Comparison of ENCODE assay signal across 24 mouse cellular contexts in genomic region chr10:118406463-118407221, GRCm38 (mm10). TPM values are rescaled to one million over a fixed set of nuclear protein-coding genes. Genes with fewer than 3 reads are reported as not detected.
DNase-seq lines count a peak whose midpoint lies in the region; ATAC-seq and TF ChIP-seq lines count a peak whose summit lies in the region.
"Had no signal": no experiment of that assay in that cellular context is flagged by ENCODE, and none has a peak within 500 bp of the region (broad histone marks: within the 10 kb centered on the region; RNA-seq: fewer than 3 reads in every experiment).

No protein-coding gene starts in this region.

- H3K36me3 ChIP-seq in forebrain, postnatal 0 days (ENCODE audit: insufficient read depth), result no peaks in the 10 kb centered on the region
- no peaks in the 10 kb centered on the region for H3K36me3 ChIP-seq in heart, embryonic 12.5 days
- H3K36me3 ChIP-seq: forebrain, embryonic 12.5 days; heart, embryonic 15.5 days; hindbrain, embryonic 13.5 days; kidney, embryonic 15.5 days; midbrain, embryonic 10.5 days; neural tube, embryonic 15.5 days had no signal

- no peak overlapping the region for H3K4me2 ChIP-seq in forebrain, postnatal 0 days (ENCODE audit: low read depth)
- no peak overlapping the region for H3K4me2 ChIP-seq in heart, embryonic 12.5 days
- H3K4me2 ChIP-seq: forebrain, embryonic 12.5 days; heart, embryonic 15.5 days; hindbrain, embryonic 13.5 days; kidney, embryonic 15.5 days; liver, embryonic 11.5 days; lung, embryonic 14.5 days; neural tube, embryonic 15.5 days had no signal

- ATAC-seq in CD4-positive, CD25-positive, alpha-beta regulatory T cell, adult 4 months, result peak; percentile 94
- ATAC-seq in hematopoietic stem cell, adult 5-6 weeks (replicated peaks in 1 of 2; ENCODE audit: insufficient read depth in 1 of 2, low FRiP score in 2 of 2, low TSS enrichment in 1 of 2, low read depth in 1 of 2, poor library complexity in 2 of 2, severe bottlenecking in 2 of 2), result peak; percentile 91 to 94
- no peak for ATAC-seq in forebrain, postnatal 0 days
- no peak for ATAC-seq in heart, embryonic 12.5 days (ENCODE audit: insufficient number of reproducible peaks, low FRiP score)
- ATAC-seq: intestine, embryonic 16.5 days; Patski had no signal

- H3K9me3 ChIP-seq in forebrain, postnatal 0 days (ENCODE audit: low read length), result no peaks in the 10 kb centered on the region
- H3K9me3 ChIP-seq in heart, embryonic 12.5 days (replicated peaks), result no peaks in the 10 kb centered on the region
- H3K9me3 ChIP-seq: forebrain, embryonic 12.5 days; heart, embryonic 15.5 days; hindbrain, embryonic 13.5 days; kidney, embryonic 15.5 days; midbrain, embryonic 10.5 days; neural tube, embryonic 15.5 days had no signal

- no peaks in the 10 kb centered on the region for H3K4me1 ChIP-seq in forebrain, postnatal 0 days (ENCODE audit: insufficient read depth)
- no peaks in the 10 kb centered on the region for H3K4me1 ChIP-seq in heart, embryonic 12.5 days (replicated peaks)
- H3K4me1 ChIP-seq: forebrain, embryonic 12.5 days; heart, embryonic 15.5 days; hindbrain, embryonic 13.5 days; kidney, embryonic 15.5 days; neural tube, embryonic 15.5 days had no signal

- WGBS in forebrain, postnatal 0 days, result 82% methylated on average over 5 of the region's 5 CpGs
- WGBS in heart, embryonic 12.5 days, result 74% methylated on average over 5 of the region's 5 CpGs

- no peak overlapping the region for H3K4me3 ChIP-seq in forebrain, postnatal 0 days (ENCODE audit: low read depth, low read length)
- no peak overlapping the region for H3K4me3 ChIP-seq in heart, embryonic 12.5 days
- H3K4me3 ChIP-seq: forebrain, embryonic 12.5 days; heart, embryonic 15.5 days; hindbrain, embryonic 13.5 days; kidney, embryonic 15.5 days; midbrain, embryonic 10.5 days; neural tube, embryonic 15.5 days had no signal

- H3K27ac ChIP-seq in forebrain, postnatal 0 days (ENCODE audit: low read depth, low read length), result no peak overlapping the region
- H3K27ac ChIP-seq in heart, embryonic 12.5 days (ENCODE audit: poor library complexity, severe bottlenecking), result no peak overlapping the region
- H3K27ac ChIP-seq: forebrain, embryonic 12.5 days; heart, embryonic 15.5 days; hindbrain, embryonic 13.5 days; kidney, embryonic 15.5 days; midbrain, embryonic 10.5 days; neural tube, embryonic 15.5 days had no signal

- TF ChIP-seq CTCF in forebrain, postnatal 0 days (IDR thresholded peaks at IDR 0.05; ENCODE audit: low read depth), result no peak

- DNase-seq in B cell, adult 2 months, result peak; percentile 55 to 64
- peak; percentile 52 for DNase-seq in naive thymus-derived CD4-positive, alpha-beta T cell, adult 2 months (ENCODE audit: low read depth)
- no peak for DNase-seq in forebrain, postnatal 0 days
- DNase-seq in MN1 (ENCODE audit: low spot score), result no peak
- DNase-seq: cerebellum, postnatal 25 days; left cerebral cortex, postnatal 4 days; lung, embryonic 14.5 days; right cerebral cortex, adult 18-20 months; thymus, postnatal 14 days had no signal

- H3K9ac ChIP-seq in forebrain, postnatal 0 days, result no peak overlapping the region
- no peak overlapping the region for H3K9ac ChIP-seq in heart, embryonic 12.5 days
- H3K9ac ChIP-seq: forebrain, embryonic 12.5 days; heart, embryonic 15.5 days; hindbrain, embryonic 13.5 days; kidney, embryonic 15.5 days; lung, embryonic 14.5 days; neural tube, embryonic 15.5 days had no signal

- H3K27me3 ChIP-seq in forebrain, postnatal 0 days (ENCODE audit: insufficient read depth, low read length), result no peaks in the 10 kb centered on the region
- H3K27me3 ChIP-seq in heart, embryonic 12.5 days (replicated peaks), result no peaks in the 10 kb centered on the region
- H3K27me3 ChIP-seq: forebrain, embryonic 12.5 days; heart, embryonic 15.5 days; hindbrain, embryonic 13.5 days; kidney, embryonic 15.5 days; neural tube, embryonic 15.5 days had no signal

RNA-seq across cellular contexts. Expression of gene Ifng, which starts 34.2 kb away (rescaled TPM):
- 10 to 100 TPM in 1 of 2 experiments, 1 to 10 TPM in 1; 5.5 to 10.6 TPM for polyA plus RNA-seq in CD4-positive, CD25-positive, alpha-beta regulatory T cell, adult 4 months (2017; shearing (Covaris generic))
- total RNA-seq in hematopoietic stem cell, adult 5-6 weeks (2017), result 1.4 and 1.6 TPM in 2 replicates
- total RNA-seq in forebrain, postnatal 0 days (2014; rRNA removed), result not detected in 2 replicates
- polyA plus RNA-seq in forebrain, postnatal 0 days (2015; fragmentation: Nextera tagmentation; extraction: Ambion mirVana), result not detected in 2 replicates
- not detected in 2 replicates for polyA plus RNA-seq in heart, embryonic 12.5 days (2016; fragmentation: Nextera tagmentation; extraction: Ambion mirVana)
- total RNA-seq: adrenal gland, postnatal 4 days; left cerebral cortex, postnatal 4 days had no signal
- polyA plus RNA-seq: forebrain, embryonic 12.5 days; gonadal fat pad, adult 2 months; heart, embryonic 15.5 days; hindbrain, embryonic 13.5 days; intestine, embryonic 16.5 days; kidney, embryonic 15.5 days; liver, embryonic 11.5 days; lung, embryonic 14.5 days; midbrain, embryonic 10.5 days; neural tube, embryonic 15.5 days; Patski; stomach, embryonic 16.5 days had no signal

RNA-seq across cellular contexts. Expression of gene Gm9049, which starts 52.7 kb away (rescaled TPM):
- under 1 TPM in 1 of 2 experiments, not detected in 1; 0.13 TPM for polyA plus RNA-seq in CD4-positive, CD25-positive, alpha-beta regulatory T cell, adult 4 months (2017; shearing (Covaris generic))
- total RNA-seq in hematopoietic stem cell, adult 5-6 weeks (2017), result not detected in 2 replicates
- total RNA-seq in forebrain, postnatal 0 days (2014; rRNA removed), result 0.23 TPM in 1 of 2 replicates, not detected in the other
- polyA plus RNA-seq in forebrain, postnatal 0 days (2015; fragmentation: Nextera tagmentation; extraction: Ambion mirVana), result not detected in 2 replicates
- polyA plus RNA-seq in heart, embryonic 12.5 days (2016; fragmentation: Nextera tagmentation; extraction: Ambion mirVana), result not detected in 2 replicates
- total RNA-seq: left cerebral cortex, postnatal 4 days had no signal
- polyA plus RNA-seq: forebrain, embryonic 12.5 days; gonadal fat pad, adult 2 months; hindbrain, embryonic 13.5 days; liver, embryonic 11.5 days; lung, embryonic 14.5 days; neural tube, embryonic 15.5 days; Patski; stomach, embryonic 16.5 days had no signal

RNA-seq across cellular contexts. Expression of gene Gm9048, which starts 58.2 kb away (rescaled TPM):
- polyA plus RNA-seq in CD4-positive, CD25-positive, alpha-beta regulatory T cell, adult 4 months (2017; shearing (Covaris generic)), result not detected
- 0.10 TPM in 1 of 2 replicates, not detected in the other for total RNA-seq in hematopoietic stem cell, adult 5-6 weeks (2017)
- total RNA-seq in forebrain, postnatal 0 days (2014; rRNA removed), result 0.08 TPM in 1 of 2 replicates, not detected in the other
- polyA plus RNA-seq in forebrain, postnatal 0 days (2015; fragmentation: Nextera tagmentation; extraction: Ambion mirVana), result not detected in 2 replicates
- not detected in 2 replicates for polyA plus RNA-seq in heart, embryonic 12.5 days (2016; fragmentation: Nextera tagmentation; extraction: Ambion mirVana)
- total RNA-seq: left cerebral cortex, postnatal 4 days had no signal
- polyA plus RNA-seq: forebrain, embryonic 12.5 days; gonadal fat pad, adult 2 months; heart, embryonic 15.5 days; hindbrain, embryonic 13.5 days; intestine, embryonic 16.5 days; kidney, embryonic 15.5 days; liver, embryonic 11.5 days; lung, embryonic 14.5 days; midbrain, embryonic 10.5 days; neural tube, embryonic 15.5 days; stomach, embryonic 16.5 days had no signal

Comparison
In these comparisons a context has a peak if more than half of its experiments do, and no peak if none do; other contexts are left out.
1. DNase-seq: peak in B cell, adult 2 months (2 of 2) and naive thymus-derived CD4-positive, alpha-beta T cell, adult 2 months (single experiment); none in forebrain, postnatal 0 days (single experiment) and MN1 (single experiment).
2. ATAC-seq: peak in CD4-positive, CD25-positive, alpha-beta regulatory T cell, adult 4 months (single experiment) and hematopoietic stem cell, adult 5-6 weeks (2 of 2); none in forebrain, postnatal 0 days (single experiment) and heart, embryonic 12.5 days (single experiment).